Mouse (Mus musculus) adrenal gland, postnatal 36 days (tissue): ENCODE data around the gene Ssu72. TPM values are rescaled to one million over a fixed set of nuclear protein-coding genes. Genes with fewer than 3 reads are reported as not detected.
A peak's percentile ranks its signal among the peaks of the same experiment; 100 is the strongest.

Experiments
- DNase-seq, 2 experiments: peaks; one replicate each; pipeline ENCODE4 v3.0.0; 2021; ENCODE audit warnings: mixed read lengths in 1 of 2
- total RNA-seq, 2 experiments: library from RNA; stranded (reverse); gene quantifications; 2 replicates each; pipeline ENCODE4 v1.2.3; 2021

The Ssu72 gene
- total RNA-seq, 2 experiments from 2014 or later: 98.1 to 123 TPM

GRCm38 (mm10) chr4:155780895-155781294 lies 76.3 kb downstream of the Ssu72 start:
- peak; percentile 40 to 67 for DNase-seq

Other genes starting within 250 kb of the Ssu72 start
- gene Tmem52, start 235.7 kb upstream of the Ssu72 start, total RNA-seq: 10 to 100 TPM in 1 of 2 experiments, 1 to 10 TPM in 1; 8.3 to 10.8 TPM
- 100 to 1,000 TPM; 444 to 453 TPM for gene Gnb1, start 213.4 kb upstream of the Ssu72 start, total RNA-seq
- gene Nadk, start 142.4 kb upstream of the Ssu72 start, total RNA-seq: 100 to 1,000 TPM; 175 to 310 TPM
- 10 to 100 TPM; 34.0 to 43.3 TPM for gene Slc35e2, start 103.4 kb upstream of the Ssu72 start, total RNA-seq
- 10 to 100 TPM; 42.5 to 52.6 TPM for gene Cdk11b, start 79.9 kb upstream of the Ssu72 start, total RNA-seq
- gene Gm10563, start 59.4 kb upstream of the Ssu72 start, total RNA-seq: not detected
- gene Mmp23, start 51.4 kb upstream of the Ssu72 start, total RNA-seq: 1 to 10 TPM; 5.5 to 8.9 TPM
- gene Mib2, start 35.6 kb upstream of the Ssu72 start, total RNA-seq: 10 to 100 TPM; 43.6 to 48.9 TPM
- 10 to 100 TPM; 31.3 to 59.8 TPM for gene Fndc10, start 10.5 kb upstream of the Ssu72 start, total RNA-seq
- under 1 TPM; 0.70 to 0.72 TPM for gene Tmem240, start 30.0 kb downstream of the Ssu72 start, total RNA-seq
- gene Atad3a, start 56.3 kb downstream of the Ssu72 start, total RNA-seq: 10 to 100 TPM; 83.2 to 94.1 TPM
- gene Vwa1, start 69.9 kb downstream of the Ssu72 start, total RNA-seq: 1 to 10 TPM; 3.4 to 6.0 TPM
- under 1 TPM; 0.30 to 0.56 TPM for gene Tmem88b, start 81.1 kb downstream of the Ssu72 start, total RNA-seq
- gene Ankrd65, start 85.6 kb downstream of the Ssu72 start, total RNA-seq: not detected
- gene Mrpl20, start 98.1 kb downstream of the Ssu72 start, total RNA-seq: 100 to 1,000 TPM; 133 to 141 TPM
- gene Ccnl2, start 107.7 kb downstream of the Ssu72 start, total RNA-seq: 100 to 1,000 TPM in 1 of 2 experiments, 10 to 100 TPM in 1; 86.3 to 122 TPM
- 100 to 1,000 TPM; 140 to 170 TPM for gene Aurkaip1, start 126.5 kb downstream of the Ssu72 start, total RNA-seq
- gene Mxra8, start 134.9 kb downstream of the Ssu72 start, total RNA-seq: 10 to 100 TPM; 40.2 to 47.0 TPM
- gene Dvl1, start 142.6 kb downstream of the Ssu72 start, total RNA-seq: 10 to 100 TPM; 61.2 to 61.7 TPM
- under 1 TPM; 0.23 TPM for gene Tas1r3, start 158.6 kb downstream of the Ssu72 start, total RNA-seq
- gene Cptp, start 164.6 kb downstream of the Ssu72 start, total RNA-seq: 10 to 100 TPM in 1 of 2 experiments, 1 to 10 TPM in 1; 9.7 to 21.8 TPM
- 10 to 100 TPM; 30.1 to 34.7 TPM for gene Ints11, start 164.7 kb downstream of the Ssu72 start, total RNA-seq
- 10 to 100 TPM; 25.1 to 28.1 TPM for gene Pusl1, start 187.0 kb downstream of the Ssu72 start, total RNA-seq
- 10 to 100 TPM; 20.1 to 20.7 TPM for gene Acap3, start 187.0 kb downstream of the Ssu72 start, total RNA-seq
- 10 to 100 TPM; 70.9 to 81.5 TPM for gene Ube2j2, start 239.0 kb downstream of the Ssu72 start, total RNA-seq